Mouse (Mus musculus) heart, embryonic 14.5 days (tissue): ENCODE data around the gene Ubac2. TPM values are rescaled to one million over a fixed set of nuclear protein-coding genes. Genes with fewer than 3 reads are reported as not detected.

Experiments used
- ATAC-seq: fragments of 200-750 bp; cut with Nextera tagmentation; 2 replicates; pipeline ENCODE4 v1.8.0; 2017; ENCODE audit warnings: low read depth, moderate TSS enrichment; ENCODE audit not compliant: insufficient number of reproducible peaks, insufficient read depth, low FRiP score
- H3K27ac ChIP-seq, 2 experiments: fragments of 200-500 bp in 1 of 2; fragments of 300-500 bp in 1 of 2; sonication (generic) in 1 of 2; replicated peaks in 1 of 2; 2 replicates each; pipeline ENCODE4 v1.5.1; 2012 to 2014; ENCODE audit warnings: low read depth in 2 of 2, low read length in 2 of 2, control low read depth in 1 of 2, mild to moderate bottlenecking in 1 of 2, mixed read lengths in 1 of 2; ENCODE audit not compliant: control insufficient read depth in 1 of 2, insufficient read depth in 1 of 2
- H3K27me3 ChIP-seq: fragments of 300-500 bp; sonication (generic); 2 replicates; pipeline ENCODE4 v1.6.1; 2014; ENCODE audit warnings: mild to moderate bottlenecking, low read length, control low read depth; ENCODE audit not compliant: control insufficient read depth, insufficient read depth
- H3K36me3 ChIP-seq: fragments of 300-500 bp; sonication (generic); 2 replicates; pipeline ENCODE4 v1.6.1; 2014; ENCODE audit warnings: mild to moderate bottlenecking, control low read depth, low read length, mixed read lengths; ENCODE audit not compliant: control insufficient read depth, insufficient read depth
- H3K4me1 ChIP-seq, 2 experiments: fragments of 200-500 bp in 1 of 2; fragments of 300-500 bp in 1 of 2; sonication (generic) in 1 of 2; 2 replicates each; pipeline ENCODE4 v1.6.1; 2012 to 2014; ENCODE audit warnings: low read length in 2 of 2, control low read depth in 1 of 2, mixed read lengths in 1 of 2; ENCODE audit not compliant: control insufficient read depth in 2 of 2, insufficient read depth in 2 of 2
- H3K4me2 ChIP-seq: fragments of 300-500 bp; sonication (generic); 2 replicates; pipeline ENCODE4 v1.6.1; 2014; ENCODE audit warnings: mild to moderate bottlenecking, low read length
- H3K4me3 ChIP-seq, 2 experiments: fragments of 200-500 bp in 1 of 2; fragments of 300-500 bp in 1 of 2; sonication (generic) in 1 of 2; 2 replicates each; pipeline ENCODE4 v1.5.1; 2012 to 2014; ENCODE audit warnings: low read length in 2 of 2, mild to moderate bottlenecking in 2 of 2, control low read depth in 1 of 2, low read depth in 1 of 2, moderate library complexity in 1 of 2; ENCODE audit not compliant: control insufficient read depth in 1 of 2, insufficient read depth in 1 of 2
- H3K9ac ChIP-seq: fragments of 300-500 bp; sonication (generic); 2 replicates; pipeline ENCODE4 v1.6.1; 2014; ENCODE audit warnings: mild to moderate bottlenecking, low read length
- H3K9me3 ChIP-seq: fragments of 300-500 bp; sonication (generic); 2 replicates; pipeline ENCODE4 v1.6.1; 2016; ENCODE audit warnings: low read length, control low read depth; ENCODE audit not compliant: control insufficient read depth
- WGBS: fragments of 180-500 bp; shearing (Covaris S2); extraction: QIAGEN DNeasy Blood & Tissue Kit; methylation state at CpG from one replicate; pipeline ENCODE4 v1.1.7; 2014; 5-methylcytosine and 5-hydroxymethylcytosine counted together
- polyA plus RNA-seq: library from polyadenylated mRNA; unstranded; fragments of >200 nt; fragmentation: Nextera tagmentation; extraction: Ambion mirVana; gene quantifications from 2 replicates; pipeline ENCODE4 v1.2.1, GENCODE M21; 2014

The Ubac2 gene
- polyA plus RNA-seq, 1 experiment from 2014 or later, result 56.3 TPM

- ATAC-seq, result no peak
- Histone ChIP-seq H3K4me2 (no peak overlapping the region), H3K9ac (no peak overlapping the region), H3K4me3 (no peak overlapping the region), H3K4me1 (no peaks in the 10 kb centered on the region), H3K9me3 (peaks cover 6% of the 10 kb centered on the region), H3K27ac (no peak overlapping the region), H3K27me3 (no peaks in the 10 kb centered on the region), H3K36me3 (no peaks in the 10 kb centered on the region)
- WGBS, result 94% methylated on average over 1 of the region's 1 CpGs
Measured at GRCm38 (mm10) chr14:122035181-122035580, 156.8 kb downstream of the Ubac2 start.

DNA sequence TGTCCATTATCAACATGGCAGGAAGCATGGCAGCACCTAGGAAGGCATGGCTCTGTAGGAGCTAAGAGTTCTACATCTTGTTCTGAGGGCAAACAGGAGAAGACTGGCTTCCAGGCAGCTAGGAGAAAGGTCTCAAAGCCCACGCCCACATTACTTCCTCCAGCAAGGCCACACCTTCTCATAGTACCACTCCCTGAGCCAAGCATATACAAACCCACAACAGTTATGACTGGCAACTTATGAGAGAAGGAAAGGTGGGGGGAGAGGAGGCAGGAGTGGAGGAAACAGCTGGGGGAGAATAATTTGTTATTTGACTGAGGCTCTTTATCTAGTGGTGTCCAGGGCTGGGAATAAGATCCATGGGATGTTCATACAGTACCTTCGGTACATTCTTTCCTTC lies 157.4 kb downstream of the Ubac2 start:
- peaks cover 6% of the 10 kb centered on the region for H3K9me3 ChIP-seq
- H3K4me1 ChIP-seq, result no peaks in the 10 kb centered on the region
- H3K27ac ChIP-seq, result no peak overlapping the region
- ATAC-seq, result no peak
- no peak overlapping the region for H3K9ac ChIP-seq
- H3K4me3 ChIP-seq, result no peak overlapping the region
- H3K4me2 ChIP-seq, result no peak overlapping the region
- 87% methylated on average over 2 of the region's 2 CpGs for WGBS
- H3K36me3 ChIP-seq, result no peaks in the 10 kb centered on the region
- no peaks in the 10 kb centered on the region for H3K27me3 ChIP-seq

DNA sequence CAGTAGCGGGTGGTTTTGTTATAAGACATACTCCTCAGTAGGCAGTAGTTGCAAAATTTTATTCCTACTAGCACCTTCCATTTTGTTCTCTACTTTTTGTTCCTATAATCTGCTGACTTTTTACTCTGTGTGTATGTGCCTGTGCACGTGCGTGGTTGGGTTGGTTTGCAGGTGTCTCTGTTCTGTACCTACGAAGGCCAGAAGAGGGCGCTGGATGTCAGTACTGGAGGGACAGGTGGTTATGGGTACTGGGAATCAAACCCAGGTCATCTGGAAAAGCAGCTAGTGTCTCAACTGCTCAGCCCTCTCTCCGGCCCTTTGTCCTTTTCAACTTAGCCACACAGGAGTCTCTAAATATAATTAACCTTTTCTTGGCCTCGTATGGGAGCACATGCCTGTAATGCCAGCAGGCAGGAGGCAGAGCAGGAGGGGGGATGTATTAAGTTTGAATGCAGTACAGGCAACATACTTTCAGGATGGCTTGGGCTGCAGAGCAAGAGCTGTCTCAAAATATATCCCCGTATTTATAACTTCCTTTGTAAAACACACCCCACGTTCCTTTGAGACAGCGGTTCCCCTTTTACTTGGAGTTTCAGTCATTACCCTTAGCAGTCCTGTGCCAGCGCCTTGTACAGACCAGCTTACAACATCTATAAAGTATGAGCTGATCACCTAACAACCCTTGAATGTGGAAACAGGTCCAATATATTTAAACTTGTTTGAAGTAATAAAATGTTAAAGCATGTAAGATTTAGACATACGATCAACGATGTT lies 160.6 kb downstream of the Ubac2 start:
- ATAC-seq, result no peak
- Histone ChIP-seq H3K9ac (no peak overlapping the region), H3K9me3 (peaks cover 6% of the 10 kb centered on the region), H3K4me2 (no peak overlapping the region), H3K36me3 (no peaks in the 10 kb centered on the region), H3K4me1 (no peaks in the 10 kb centered on the region), H3K27ac (no peak overlapping the region), H3K27me3 (no peaks in the 10 kb centered on the region), H3K4me3 (no peak overlapping the region)
- 84% methylated on average over 13 of the region's 13 CpGs for WGBS

DNA sequence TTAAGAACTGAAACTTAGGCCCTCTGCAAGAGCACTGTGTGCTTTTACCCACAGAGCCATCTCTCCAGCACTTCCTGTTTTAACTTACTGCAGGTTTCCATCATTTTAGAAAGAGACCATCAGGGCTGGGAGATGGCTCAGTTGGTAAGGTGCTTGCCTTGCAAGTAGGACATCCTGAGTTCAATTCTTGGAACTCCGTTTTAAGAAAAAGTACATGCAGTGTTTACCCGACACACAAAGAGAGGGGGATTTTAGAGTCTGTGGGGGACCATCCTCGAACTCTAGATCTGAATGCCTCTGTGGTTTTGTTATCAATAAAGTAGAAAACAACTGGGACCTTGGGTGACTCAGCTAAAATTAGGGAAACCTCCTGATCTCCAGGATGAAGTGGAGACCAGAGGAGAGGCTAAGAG lies 163.0 kb downstream of the Ubac2 start:
- no peak overlapping the region for H3K4me2 ChIP-seq
- H3K4me1 ChIP-seq, result no peaks in the 10 kb centered on the region
- no peak for ATAC-seq
- no peak overlapping the region for H3K4me3 ChIP-seq
- no peak overlapping the region for H3K27ac ChIP-seq
- H3K27me3 ChIP-seq, result no peaks in the 10 kb centered on the region
- WGBS, result 81% methylated on average over 3 of the region's 3 CpGs
- no peaks in the 10 kb centered on the region for H3K9me3 ChIP-seq
- H3K9ac ChIP-seq, result no peak overlapping the region
- no peaks in the 10 kb centered on the region for H3K36me3 ChIP-seq

DNA sequence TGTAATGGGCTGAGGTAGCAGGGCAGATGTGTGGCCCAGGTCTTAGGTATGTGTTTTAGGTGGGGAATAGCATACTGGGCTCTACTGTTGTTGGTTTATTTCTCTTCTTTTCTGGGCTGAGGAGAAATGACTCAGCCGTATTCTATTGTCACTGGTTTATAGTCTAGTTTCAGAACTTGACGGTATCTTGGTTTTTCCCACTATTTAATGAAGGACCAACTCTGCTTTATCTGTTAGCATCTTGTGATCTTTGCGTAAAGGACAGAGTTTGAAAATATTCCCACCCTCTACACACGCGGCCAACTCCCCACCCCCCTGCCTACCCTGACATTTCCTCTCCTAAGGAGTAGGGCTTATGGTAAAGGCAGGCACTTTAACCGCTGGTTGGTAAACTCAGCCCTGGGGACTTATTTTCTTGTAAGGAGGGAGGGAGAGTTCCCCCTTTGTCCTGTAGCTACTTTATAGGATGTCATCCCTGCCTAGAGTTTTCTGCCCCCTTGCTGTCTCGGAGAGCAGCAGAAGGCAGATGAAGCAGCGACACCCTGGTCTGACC lies 163.8 kb downstream of the Ubac2 start:
- Histone ChIP-seq H3K4me3 (no peak overlapping the region), H3K36me3 (no peaks in the 10 kb centered on the region), H3K27ac (no peak overlapping the region), H3K9ac (no peak overlapping the region), H3K4me1 (no peaks in the 10 kb centered on the region), H3K27me3 (no peaks in the 10 kb centered on the region), H3K4me2 (no peak overlapping the region), H3K9me3 (no peaks in the 10 kb centered on the region)
- ATAC-seq, result no peak
- WGBS, result 76% methylated on average over 8 of the region's 8 CpGs

DNA sequence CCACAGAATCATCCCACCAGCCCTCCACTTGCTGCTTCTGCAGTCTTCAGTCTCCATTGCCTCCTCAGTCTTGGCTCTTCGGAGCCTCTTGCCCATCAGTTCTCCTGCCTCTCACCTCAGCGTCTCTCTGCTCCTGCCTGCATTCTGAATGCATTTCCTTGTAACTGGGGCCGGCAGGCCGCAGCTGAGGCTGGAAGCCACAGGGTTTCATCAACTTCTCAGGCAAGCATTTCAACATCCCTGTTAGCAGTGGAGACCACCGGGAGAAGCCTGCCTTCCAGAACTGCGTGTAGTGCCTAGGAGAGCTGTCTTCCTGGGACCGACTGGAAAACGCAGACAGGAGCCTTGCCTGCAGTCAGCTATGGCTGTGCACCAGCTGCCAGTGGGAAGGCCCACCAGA lies 169.4 kb downstream of the Ubac2 start:
- no peaks in the 10 kb centered on the region for H3K9me3 ChIP-seq
- H3K4me3 ChIP-seq, result no peak overlapping the region
- H3K36me3 ChIP-seq, result no peaks in the 10 kb centered on the region
- no peak overlapping the region for H3K27ac ChIP-seq
- H3K9ac ChIP-seq, result no peak overlapping the region
- no peak for ATAC-seq
- 80% methylated on average over 8 of the region's 8 CpGs for WGBS
- no peaks in the 10 kb centered on the region for H3K4me1 ChIP-seq
- no peaks in the 10 kb centered on the region for H3K27me3 ChIP-seq
- H3K4me2 ChIP-seq, result no peak overlapping the region

- WGBS, result 89% methylated on average over 9 of the region's 9 CpGs
Measured at GRCm38 (mm10) chr14:122048816-122049215, 170.4 kb downstream of the Ubac2 start.

More at GRCm38 (mm10) chr14:122048816-122049215, 170.4 kb downstream of the Ubac2 start:
- Histone ChIP-seq H3K4me1 (no peaks in the 10 kb centered on the region; a peak in 1 of 4 replicates), H3K36me3 (no peaks in the 10 kb centered on the region), H3K9ac (no peak overlapping the region), H3K4me2 (no peak overlapping the region), H3K9me3 (no peaks in the 10 kb centered on the region), H3K27ac (no peak overlapping the region), H3K4me3 (no peak overlapping the region), H3K27me3 (no peaks in the 10 kb centered on the region)
- no peak for ATAC-seq
